Mouse (Mus musculus) fat pad, adult 2 months (tissue): ENCODE measurements around the gene Gm20908.
"Not testable (repeated sequence)": the region's sequence is repeated elsewhere in the genome, so short reads cannot be mapped to it uniquely, and the experiment has no call there.

Experiments
- DNase-seq: peaks from one replicate; pipeline ENCODE4 v3.0.0-alpha.2; 2011; ENCODE audit warnings: low read depth, low spot score; ENCODE audit errors: extremely low read depth

The Gm20908 gene

DNA sequence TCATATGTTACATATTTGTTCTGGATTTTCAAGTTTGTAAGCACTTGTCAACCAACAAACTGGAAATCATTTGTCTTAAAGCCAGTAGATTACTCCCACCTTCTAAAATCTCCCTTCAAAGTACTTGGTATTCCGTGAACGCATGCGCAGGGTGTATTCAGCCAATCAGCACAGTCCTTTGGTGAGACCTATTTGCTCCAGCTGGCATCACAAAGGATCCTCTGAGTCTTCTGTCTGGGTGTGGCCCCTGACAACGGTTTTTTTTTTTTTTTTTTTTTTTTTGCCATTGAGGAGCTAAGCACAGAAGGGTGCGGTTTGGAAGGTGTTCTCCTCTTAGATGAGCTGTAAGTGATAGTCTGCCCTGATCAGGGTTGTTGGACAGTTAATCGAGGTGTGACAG, at the start of gene Gm20908:
TSS of gene Gm20908 (plus strand) at position 301 of the 400 bp plus-strand sequence.
- DNase-seq = not testable (repeated sequence)
